Mouse (Mus musculus) small intestine, adult 2 months (tissue): Measurements from ENCODE around the gene Fxyd4.

ENCODE experiments used
- CTCF ChIP-seq: fragments of 200-500 bp; IDR thresholded peaks from 2 replicates; pipeline ENCODE4 v1.5.1; 2012; ENCODE audit warnings: low read depth, mild to moderate bottlenecking, control low read depth, inconsistent platforms, low read length, moderate library complexity, mixed read lengths; ENCODE audit not compliant: insufficient replicate concordance, insufficient read length; ENCODE audit errors: extremely low read depth
- POLR2A ChIP-seq: fragments of 200-500 bp; IDR thresholded peaks from 2 replicates; pipeline ENCODE4 v1.6.1; 2012; ENCODE audit warnings: low read depth, mild to moderate bottlenecking, control low read depth, inconsistent platforms, low read length, moderate library complexity

GRCm38 (mm10) chr6:117897800-117898199, 39.7 kb downstream of the Fxyd4 start:
- TF ChIP-seq CTCF (no peak), POLR2A (no peak)
